Mouse (Mus musculus) CH12.LX (cell line): ENCODE results near the gene Rapgef4. TPM values are rescaled to one million over a fixed set of nuclear protein-coding genes. Genes with fewer than 3 reads are reported as not detected.

Experiments
- polyA plus RNA-seq: library from polyadenylated mRNA; unstranded; fragments of >175 nt; gene quantifications from 2 replicates; pipeline ENCODE4 v1.2.1, GENCODE M21; 2012; ENCODE audit warnings: low read depth; ENCODE audit not compliant: insufficient read length
- total RNA-seq, 2 experiments: library from RNA; depleted of rRNA; stranded (reverse); fragments of 300-350 nt in 1 of 2; fragments of >200 nt in 1 of 2; gene quantifications; 2 replicates each; pipeline ENCODE4 v1.2.3; 2012 to 2014

The Rapgef4 gene
- total and polyA plus RNA-seq, 3 experiments = 0.12 to 0.13 TPM; not detected in 1

Other genes with a start within 250 kb of the Rapgef4 start
- 3.9 and 6.1 TPM in 2 replicates for gene Itga6, start 235.6 kb upstream of the Rapgef4 start, total RNA-seq (2012; rRNA removed)
- 10.9 and 11.5 TPM in 2 replicates for gene Itga6, start 235.6 kb upstream of the Rapgef4 start, total RNA-seq (2014; rRNA removed)
- 11.2 and 13.9 TPM in 2 replicates for gene Itga6, start 235.6 kb upstream of the Rapgef4 start, polyA plus RNA-seq
- 20.9 and 59.9 TPM in 2 replicates for gene Pdk1, start 108.0 kb upstream of the Rapgef4 start, total RNA-seq (2012; rRNA removed)
- gene Pdk1, start 108.0 kb upstream of the Rapgef4 start, total RNA-seq (2014; rRNA removed) = 75.3 and 78.5 TPM in 2 replicates
- 26.4 and 35.9 TPM in 2 replicates for gene Pdk1, start 108.0 kb upstream of the Rapgef4 start, polyA plus RNA-seq